Mouse (Mus musculus) inflammation-experienced regulatory T-cells, adult 6 months (primary cell): ENCODE results near the gene RPS10-NUDT3. TPM values are rescaled to one million over a fixed set of nuclear protein-coding genes. Genes with fewer than 3 reads are reported as not detected.
"Not testable (repeated sequence)": the region's sequence is repeated elsewhere in the genome, so short reads cannot be mapped to it uniquely, and the experiment has no call there.

Experiments
- ATAC-seq: one replicate; pipeline ENCODE4 v1.8.0; 2017
- polyA plus RNA-seq, 3 experiments: library from polyadenylated mRNA; unstranded; fragments of 100-300 nt; shearing (Covaris generic); gene quantifications; one replicate each; pipeline ENCODE4 v1.2.1; 2017

RPS10-NUDT3 gene
- polyA plus RNA-seq, 3 experiments from 2014 or later, result not detected

GRCm38 (mm10) chr17:27639851-27640250 lies 4.8 kb upstream of the RPS10-NUDT3 start:
- ATAC-seq, result not testable (repeated sequence)

GRCm38 (mm10) chr17:27638921-27639332 lies 3.9 kb upstream of the RPS10-NUDT3 start:
- no peak for ATAC-seq

- ATAC-seq, result no peak
Measured at GRCm38 (mm10) chr17:27637333-27637732, 2.3 kb upstream of the RPS10-NUDT3 start.

- ATAC-seq, result no peak
Measured at GRCm38 (mm10) chr17:27636132-27637020, 1.4 kb upstream of the RPS10-NUDT3 start, which contains the start of gene Rps10. Gene Rps10, minus strand, starts transcription at chr17:27636669.

GRCm38 (mm10) chr17:27635575-27635903 lies 517 bp upstream of the RPS10-NUDT3 start:
- ATAC-seq, result peak; percentile 12

DNA sequence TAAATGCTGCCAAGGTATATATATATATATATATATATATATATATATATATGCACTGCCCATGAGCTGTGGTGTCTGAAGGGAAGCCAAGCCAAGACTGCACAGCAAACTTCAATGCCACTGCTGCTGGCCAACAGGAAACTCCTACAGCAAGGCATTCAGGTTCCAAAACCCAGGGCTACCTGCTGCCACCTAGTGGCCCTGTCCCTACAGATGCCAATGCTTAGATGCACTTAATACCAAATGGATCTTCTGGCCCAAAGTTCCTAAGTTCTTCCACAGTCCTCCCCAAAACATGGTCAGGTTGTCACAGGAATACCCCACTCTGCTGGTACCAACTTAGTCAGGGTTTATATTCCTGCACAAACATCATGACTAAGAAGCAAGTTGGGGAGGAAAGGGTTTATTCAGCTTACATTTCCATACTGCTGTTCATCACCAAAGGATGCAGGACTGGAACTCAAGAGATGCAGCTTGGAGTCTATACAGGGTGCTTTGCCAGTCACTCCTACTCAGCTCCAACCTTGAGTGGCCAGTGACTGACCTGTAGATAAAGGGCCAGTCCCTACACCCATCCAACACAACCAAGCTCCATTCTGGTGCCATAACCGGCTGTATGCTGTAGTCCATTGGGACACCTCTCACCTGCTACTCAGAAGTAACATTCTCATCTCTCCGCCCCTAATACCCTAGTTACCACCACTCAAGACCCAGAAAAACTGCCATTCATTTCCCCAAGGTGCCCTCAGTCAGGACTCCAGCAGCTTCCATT lies 5.6 kb downstream of the RPS10-NUDT3 start:
- ATAC-seq, result peak; percentile 69

DNA sequence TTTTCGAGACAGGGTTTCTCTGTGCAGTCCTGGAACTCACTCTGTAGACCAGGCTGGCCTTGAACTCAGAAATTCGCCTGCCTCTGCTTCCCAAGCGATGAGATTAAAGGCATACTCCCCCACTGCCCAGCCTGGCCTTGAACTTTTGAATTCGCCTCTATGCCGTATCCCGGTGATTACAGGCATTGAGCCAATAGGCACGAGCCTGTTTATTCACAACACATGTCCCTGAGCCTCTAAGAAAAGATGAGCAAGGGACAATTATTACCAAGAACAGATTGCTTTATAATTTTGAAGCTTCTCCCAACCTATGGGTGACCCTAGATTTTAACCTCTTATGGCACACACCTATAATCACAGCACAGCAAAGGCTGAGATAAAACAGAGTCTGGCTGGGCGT lies 6.6 kb downstream of the RPS10-NUDT3 start:
- ATAC-seq, result no peak

DNA sequence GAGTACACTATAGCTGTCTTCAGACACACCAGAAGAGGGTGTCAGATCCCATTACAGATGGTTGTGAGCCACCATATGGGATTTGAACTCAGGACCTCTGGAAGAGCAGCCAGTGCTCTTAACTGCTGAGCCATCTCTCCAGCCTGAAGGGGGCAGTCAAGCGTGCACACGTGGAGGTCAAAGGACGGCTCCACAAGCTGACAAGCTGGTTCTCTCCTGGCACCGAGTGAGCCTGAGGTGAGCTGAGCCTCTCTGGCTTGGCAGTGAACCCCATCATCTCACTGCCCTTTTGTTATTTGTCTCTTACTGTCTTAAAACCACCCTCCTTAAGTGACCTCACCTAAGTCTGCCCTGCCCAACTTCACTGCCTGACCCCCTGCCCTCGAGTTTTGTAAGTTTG lies 7.6 kb downstream of the RPS10-NUDT3 start:
- no peak for ATAC-seq

GRCm38 (mm10) chr17:27626681-27627080 lies 8.3 kb downstream of the RPS10-NUDT3 start:
- no peak for ATAC-seq

DNA sequence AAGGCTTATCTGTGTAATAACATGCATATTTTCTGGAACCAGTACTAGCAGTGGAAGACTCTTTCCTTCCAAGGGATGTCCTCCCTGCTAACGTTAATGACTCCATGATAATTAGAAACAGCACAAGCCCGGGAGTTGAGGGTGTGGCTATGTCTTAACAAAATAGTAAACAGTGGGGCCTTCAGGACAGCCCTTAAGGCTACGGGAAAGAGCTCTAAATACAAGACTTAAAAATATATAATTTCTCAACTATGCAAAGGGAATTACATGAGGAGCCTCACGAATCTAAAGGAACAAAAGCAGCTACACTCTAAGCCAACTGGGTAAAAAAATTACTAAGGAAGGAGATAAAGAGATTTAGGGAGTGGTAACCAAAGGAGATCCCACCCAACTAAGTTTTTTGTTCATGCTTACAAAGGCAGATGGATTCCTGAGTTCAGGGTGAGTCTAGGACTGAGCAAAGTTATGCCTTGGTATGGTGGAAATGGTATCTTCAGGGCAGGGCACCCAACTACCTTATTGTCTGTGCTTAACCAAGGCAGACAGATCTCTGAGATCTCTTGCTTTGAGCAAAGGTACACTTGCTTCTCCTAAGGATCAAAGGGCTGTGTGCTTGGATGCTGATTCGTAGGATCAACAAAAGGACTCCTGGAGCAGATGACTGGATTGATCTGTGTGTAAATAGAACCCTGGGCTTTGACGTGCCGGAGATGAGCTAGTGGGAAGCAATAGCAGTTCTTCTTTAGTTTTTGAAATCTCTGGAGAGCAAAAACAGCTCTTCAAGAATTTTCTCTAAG lies 9.4 kb downstream of the RPS10-NUDT3 start:
- no peak for ATAC-seq

GRCm38 (mm10) chr17:27623360-27624326 lies 11.4 kb downstream of the RPS10-NUDT3 start, which contains the start of gene Nudt3:
Gene Nudt3, minus strand, starts transcription at chr17:27623495.
- ATAC-seq, result peak; percentile 94

DNA sequence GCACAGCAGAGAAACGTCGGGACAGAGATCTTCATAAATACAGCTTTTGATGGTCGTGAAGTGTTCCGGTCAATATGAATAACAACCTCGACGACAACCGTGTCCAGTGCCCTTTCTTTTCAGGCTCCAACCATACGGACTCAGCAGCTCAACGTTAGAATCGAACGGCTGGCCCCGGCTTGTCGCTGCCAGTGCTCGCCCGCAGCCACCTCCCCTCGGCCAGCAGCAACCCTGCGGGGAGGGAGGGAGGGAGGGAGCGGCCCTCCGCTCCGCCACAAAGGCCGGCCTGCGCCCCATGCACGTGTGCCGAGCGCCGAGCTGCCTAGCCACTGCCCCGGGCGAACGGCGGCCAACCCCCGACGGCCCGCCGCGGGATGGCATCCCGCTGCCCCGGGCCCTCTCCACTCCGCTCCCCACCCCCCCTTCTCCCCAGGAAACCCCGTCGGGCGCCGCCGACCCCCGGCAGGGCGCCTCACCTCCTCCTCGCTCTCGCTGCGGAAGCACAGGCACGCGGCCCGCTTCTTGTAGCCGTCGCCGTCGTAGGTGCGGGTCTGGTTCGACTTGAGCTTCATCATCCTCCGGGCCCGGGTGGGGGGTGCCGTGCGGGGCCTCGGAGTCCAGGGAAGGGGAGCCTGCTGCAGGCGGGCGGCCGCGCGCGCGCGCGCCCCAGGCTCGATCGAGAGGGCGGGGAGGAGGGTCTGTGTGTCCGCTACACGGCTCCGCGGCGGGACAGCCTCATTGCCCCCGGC lies 12.2 kb downstream of the RPS10-NUDT3 start:
- peak; percentile 22 for ATAC-seq

DNA sequence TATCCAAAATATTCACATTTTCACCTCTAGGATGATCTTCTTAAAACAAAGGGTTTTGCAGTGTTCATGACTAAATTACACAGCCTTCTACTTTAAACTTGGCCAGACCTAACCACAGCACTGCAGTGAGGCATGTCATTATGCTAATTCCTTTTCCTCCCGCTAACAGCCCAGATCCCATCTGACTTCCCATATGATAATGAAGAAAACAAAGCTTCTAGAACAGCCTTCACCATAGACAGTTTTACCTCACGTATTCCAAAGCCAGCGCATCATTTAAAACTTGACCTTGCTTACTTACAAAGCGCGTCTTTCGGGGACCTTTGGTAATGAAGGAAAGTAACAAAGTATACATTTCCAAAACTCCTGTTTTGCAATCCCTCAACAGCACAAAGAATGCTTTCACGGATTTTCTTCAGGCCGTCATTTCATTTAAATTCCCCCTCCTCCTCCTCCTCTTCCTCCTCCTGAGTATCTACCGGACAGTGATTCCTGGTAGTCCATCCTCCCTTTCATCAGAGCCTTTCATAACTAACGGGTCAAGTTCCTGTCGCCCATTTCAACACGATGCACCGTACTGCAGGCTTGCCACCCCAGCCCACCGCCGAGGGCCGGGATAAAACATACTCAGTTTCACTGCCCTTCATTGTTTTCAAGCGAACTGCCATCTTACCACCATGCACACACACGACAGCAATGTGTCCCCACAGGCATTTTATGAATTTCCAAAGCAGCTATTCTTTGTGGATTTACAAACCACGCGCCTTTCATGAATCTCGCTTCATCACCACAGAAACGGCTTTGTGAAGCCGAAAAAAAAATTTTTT lies 13.1 kb downstream of the RPS10-NUDT3 start:
- ATAC-seq, result no peak

- no peak for ATAC-seq
Measured at GRCm38 (mm10) chr17:27621161-27621560, 13.9 kb downstream of the RPS10-NUDT3 start.

DNA sequence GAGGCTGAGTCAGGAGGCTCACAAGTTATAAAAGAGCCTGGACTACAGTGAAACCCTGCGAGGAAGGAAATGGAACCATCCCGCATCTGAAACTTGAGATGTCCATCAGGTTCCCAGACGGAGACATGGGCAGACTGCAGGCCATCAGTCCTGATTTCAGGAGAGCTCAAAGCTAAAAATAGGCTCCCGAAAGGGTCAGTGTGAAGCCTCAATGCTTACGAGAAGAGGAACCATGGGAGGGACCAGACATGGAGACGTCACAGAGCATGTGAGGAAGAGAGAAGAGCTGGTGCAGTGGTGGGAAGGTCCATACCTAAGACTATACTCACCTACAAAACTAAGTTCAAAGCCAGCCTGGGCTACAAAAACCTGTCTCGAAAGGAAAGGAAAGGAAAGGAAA lies 19.6 kb downstream of the RPS10-NUDT3 start:
- no peak for ATAC-seq

- no peak for ATAC-seq
Measured at GRCm38 (mm10) chr17:27613016-27613415, 22.0 kb downstream of the RPS10-NUDT3 start.

- no peak for ATAC-seq
Measured at GRCm38 (mm10) chr17:27611994-27612393, 23.0 kb downstream of the RPS10-NUDT3 start.

- ATAC-seq, result no peak
Measured at GRCm38 (mm10) chr17:27611519-27611884, 23.5 kb downstream of the RPS10-NUDT3 start.

DNA sequence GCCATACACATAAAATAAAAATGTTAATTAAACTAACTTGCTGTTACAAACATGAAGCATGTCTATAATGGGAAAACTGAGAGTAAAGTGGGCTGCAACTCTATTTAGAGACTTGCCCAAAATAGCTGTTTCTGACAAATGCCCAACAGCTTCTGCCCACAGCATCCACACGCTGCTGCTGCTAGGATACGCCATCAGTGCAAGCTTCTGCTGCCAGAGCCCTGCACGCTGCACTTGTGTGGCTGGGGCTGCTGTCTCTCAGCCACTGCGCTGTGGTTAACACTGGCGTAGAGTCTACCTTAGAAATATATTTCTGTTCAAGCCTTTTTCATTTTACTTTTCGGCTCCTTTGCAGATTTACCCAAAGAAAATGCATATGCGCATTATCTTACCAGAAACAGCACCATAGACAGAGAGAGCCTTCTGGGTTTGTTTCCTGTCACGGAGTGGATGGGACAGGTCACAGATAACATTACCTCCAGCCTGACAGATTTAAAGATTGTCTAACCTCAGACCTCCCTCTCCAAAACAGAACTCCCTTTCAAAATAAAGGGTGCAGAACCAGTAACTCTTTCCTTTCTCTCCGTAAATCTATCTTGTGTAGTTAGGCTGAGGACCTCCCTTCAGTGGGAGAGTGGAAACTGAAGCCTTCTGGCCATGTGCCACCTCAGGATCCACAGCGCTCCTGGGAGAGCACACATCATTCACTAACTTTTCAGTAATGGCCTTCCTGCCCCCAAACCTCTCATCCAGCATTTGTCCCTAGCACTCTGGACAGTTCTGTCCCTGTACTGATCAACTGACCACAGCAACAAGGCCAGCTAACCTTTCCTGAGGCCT lies 24.1 kb downstream of the RPS10-NUDT3 start:
- no peak for ATAC-seq
